Mouse (Mus musculus): ENCODE measurements around the gene Krt36.

Krt36 gene

GRCm38 (mm10) chr11:100105576-100106122 is at the start of gene Krt36:
Krt36 (minus strand) TSS chr11:100105626.
- no peak for DNase-seq (ENCODE audit: low spot score)

- no peak for DNase-seq (ENCODE audit: low spot score)
Measured at GRCm38 (mm10) chr11:100148615-100149330, 43.3 kb upstream of the Krt36 start, which contains the start of gene Krt19. Krt19 (minus strand) TSS chr11:100148665.

- DNase-seq (ENCODE audit: low spot score), result no peak
Measured at GRCm38 (mm10) chr11:100147566-100148353, 42.3 kb upstream of the Krt36 start.

- peak; percentile 68 for DNase-seq (ENCODE audit: low spot score)
Measured at GRCm38 (mm10) chr11:100145858-100146560, 40.6 kb upstream of the Krt36 start.

GRCm38 (mm10) chr11:100145104-100145503 is 39.7 kb upstream of the Krt36 start:
- DNase-seq (ENCODE audit: low spot score), result no peak

GRCm38 (mm10) chr11:100140966-100141365 is 35.5 kb upstream of the Krt36 start:
- no peak for DNase-seq (ENCODE audit: low spot score)

GRCm38 (mm10) chr11:100139391-100139790 is 34.0 kb upstream of the Krt36 start:
- no peak for DNase-seq (ENCODE audit: low spot score)

GRCm38 (mm10) chr11:100138809-100139208 is 33.4 kb upstream of the Krt36 start:
- DNase-seq (ENCODE audit: low spot score), result no peak

GRCm38 (mm10) chr11:100137693-100138092 is 32.3 kb upstream of the Krt36 start:
- DNase-seq (ENCODE audit: low spot score), result no peak

GRCm38 (mm10) chr11:100136559-100136958 is 31.1 kb upstream of the Krt36 start:
- no peak for DNase-seq (ENCODE audit: low spot score)

GRCm38 (mm10) chr11:100135731-100136130 is 30.3 kb upstream of the Krt36 start, which contains the start of gene Krt15:
Krt15 (minus strand) TSS chr11:100135928.
- DNase-seq (ENCODE audit: low spot score), result no peak

GRCm38 (mm10) chr11:100124901-100125300 is 19.5 kb upstream of the Krt36 start:
- no peak for DNase-seq (ENCODE audit: low spot score)

- no peak for DNase-seq (ENCODE audit: low spot score)
Measured at GRCm38 (mm10) chr11:100121466-100121865, 16.0 kb upstream of the Krt36 start, which contains the start of gene Krt13. Krt13 (minus strand) TSS chr11:100121566.

- no peak for DNase-seq (ENCODE audit: low spot score)
Measured at GRCm38 (mm10) chr11:100120331-100120730, 14.9 kb upstream of the Krt36 start.

GRCm38 (mm10) chr11:100113742-100114029 is 8.3 kb upstream of the Krt36 start:
- no peak for DNase-seq (ENCODE audit: low spot score)

- DNase-seq (ENCODE audit: low spot score), result no peak
Measured at GRCm38 (mm10) chr11:100112935-100113741, 7.7 kb upstream of the Krt36 start.

- DNase-seq (ENCODE audit: low spot score), result no peak
Measured at GRCm38 (mm10) chr11:100102693-100103429, 2.6 kb downstream of the Krt36 start.

GRCm38 (mm10) chr11:100100391-100100790 is 5.0 kb downstream of the Krt36 start:
- DNase-seq (ENCODE audit: low spot score), result no peak

GRCm38 (mm10) chr11:100097819-100098218 is 7.6 kb downstream of the Krt36 start:
- DNase-seq (ENCODE audit: low spot score), result no peak

GRCm38 (mm10) chr11:100096141-100096540 is 9.3 kb downstream of the Krt36 start, which contains the start of gene Krt35:
Krt35 (minus strand) TSS chr11:100096241.
- no peak for DNase-seq (ENCODE audit: low spot score)
